Mouse (Mus musculus) forebrain, embryonic 15.5 days (tissue): ENCODE results near the gene Rab24. TPM values are rescaled to one million over a fixed set of nuclear protein-coding genes. Genes with fewer than 3 reads are reported as not detected.

Experiments used
- ATAC-seq: fragments of 200-750 bp; cut with Nextera tagmentation; replicated peaks from 2 replicates; pipeline ENCODE4 v1.8.0; 2017; ENCODE audit warnings: mild to moderate bottlenecking, moderate TSS enrichment, moderate library complexity
- H3K27ac ChIP-seq: fragments of 300-500 bp; sonication (generic); replicated peaks from 2 replicates; pipeline ENCODE4 v1.5.1; 2015; ENCODE audit warnings: mild to moderate bottlenecking, inconsistent platforms
- H3K27me3 ChIP-seq: fragments of 300-500 bp; sonication (generic); 2 replicates; pipeline ENCODE4 v1.6.1; 2015; ENCODE audit warnings: inconsistent platforms
- H3K36me3 ChIP-seq: fragments of 300-500 bp; sonication (generic); 2 replicates; pipeline ENCODE4 v1.6.1; 2015; ENCODE audit warnings: mild to moderate bottlenecking, inconsistent platforms
- H3K4me1 ChIP-seq: fragments of 300-500 bp; sonication (generic); 2 replicates; pipeline ENCODE4 v1.6.1; 2015; ENCODE audit warnings: inconsistent platforms
- H3K4me2 ChIP-seq: fragments of 300-500 bp; sonication (generic); replicated peaks from 2 replicates; pipeline ENCODE4 v1.6.1; 2015; ENCODE audit warnings: mild to moderate bottlenecking, inconsistent platforms
- H3K4me3 ChIP-seq: fragments of 300-500 bp; sonication (generic); 2 replicates; pipeline ENCODE4 v1.5.1; 2015; ENCODE audit warnings: mild to moderate bottlenecking, inconsistent platforms
- H3K9ac ChIP-seq: fragments of 300-500 bp; sonication (generic); replicated peaks from 2 replicates; pipeline ENCODE4 v1.6.1; 2015; ENCODE audit warnings: mild to moderate bottlenecking, inconsistent platforms
- H3K9me3 ChIP-seq: fragments of 300-500 bp; sonication (generic); 2 replicates; pipeline ENCODE4 v1.6.1; 2016; ENCODE audit warnings: inconsistent platforms
- WGBS: fragments of 180-500 bp; shearing (Covaris S2); methylation state at CpG from one replicate; pipeline ENCODE4 v1.1.7; 2015; ENCODE audit warnings: mixed read lengths; 5-methylcytosine and 5-hydroxymethylcytosine counted together
- polyA plus RNA-seq: library from polyadenylated mRNA; unstranded; fragments of >200 nt; fragmentation: Nextera tagmentation; extraction: Ambion mirVana; gene quantifications from 2 replicates; pipeline ENCODE4 v1.2.1, GENCODE M21; 2015

The Rab24 gene
- polyA plus RNA-seq, 1 experiment from 2014 or later, result 118 TPM

DNA sequence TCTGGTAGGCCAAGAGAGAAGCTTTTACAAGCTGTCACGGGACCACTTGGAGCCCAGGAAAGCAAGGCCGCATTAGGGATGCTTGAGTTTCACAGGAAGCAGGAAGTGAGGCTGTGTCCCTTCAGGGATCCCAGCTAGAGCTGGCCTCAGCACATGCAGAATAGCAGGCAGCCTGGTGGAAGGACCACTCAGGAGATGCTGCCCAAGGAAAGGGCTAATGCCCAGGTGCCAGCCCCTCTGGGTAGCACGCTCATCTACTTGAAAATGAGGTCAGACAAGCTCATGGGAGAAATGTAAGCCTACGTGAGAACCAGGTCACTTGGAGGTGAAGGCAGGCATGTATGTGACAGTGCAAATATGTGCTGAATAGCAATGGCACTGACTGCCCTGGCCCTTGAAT lies 5.4 kb upstream of the Rab24 start:
- ATAC-seq, result peak; percentile 15; the same call in 1 of the 2 replicates
- H3K4me2 ChIP-seq, result peak overlapping the region; percentile 8; the same call in 1 of the 2 replicates

DNA sequence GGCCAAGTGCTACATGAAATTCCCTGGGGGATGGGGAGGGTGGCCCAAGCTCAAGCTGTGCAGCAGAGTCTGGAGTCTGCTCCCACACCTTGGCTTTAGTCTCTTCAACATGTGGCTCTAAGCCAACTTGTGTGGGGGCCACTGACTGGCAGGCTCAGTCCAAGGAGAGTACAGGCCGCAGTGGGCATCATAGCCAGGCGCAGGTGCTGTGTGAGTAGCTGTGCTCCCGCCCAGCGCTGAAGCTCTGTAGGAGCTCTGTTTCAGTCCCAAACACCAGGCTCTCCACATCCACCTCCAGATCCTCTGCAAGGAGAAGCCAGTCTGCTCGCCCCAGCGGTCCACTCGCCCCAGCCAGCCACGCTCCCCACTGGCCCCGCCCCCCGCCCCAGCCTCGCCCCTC lies 3.9 kb upstream of the Rab24 start:
- Histone ChIP-seq H3K27ac (no peak overlapping the region), H3K27me3 (no peaks in the 10 kb centered on the region), H3K4me1 (peaks cover 57% of the 10 kb centered on the region), H3K36me3 (peaks cover 23% of the 10 kb centered on the region), H3K4me3 (no peak overlapping the region), H3K4me2 (no peak overlapping the region), H3K9me3 (no peaks in the 10 kb centered on the region), H3K9ac (no peak overlapping the region)
- WGBS, result 88% methylated on average over 11 of the region's 11 CpGs
- ATAC-seq, result no peak

More for the DNA sequence above, 5.4 kb upstream of the Rab24 start:
- no peaks in the 10 kb centered on the region for H3K27me3 ChIP-seq
- H3K9me3 ChIP-seq, result no peaks in the 10 kb centered on the region
- H3K36me3 ChIP-seq, result peaks cover 23% of the 10 kb centered on the region
- H3K9ac ChIP-seq, result no peak overlapping the region
- WGBS, result 70% methylated on average over 4 of the region's 4 CpGs
- H3K4me3 ChIP-seq, result no peak overlapping the region
- peak overlapping the region; percentile 65 for H3K27ac ChIP-seq
- peaks cover 54% of the 10 kb centered on the region for H3K4me1 ChIP-seq

DNA sequence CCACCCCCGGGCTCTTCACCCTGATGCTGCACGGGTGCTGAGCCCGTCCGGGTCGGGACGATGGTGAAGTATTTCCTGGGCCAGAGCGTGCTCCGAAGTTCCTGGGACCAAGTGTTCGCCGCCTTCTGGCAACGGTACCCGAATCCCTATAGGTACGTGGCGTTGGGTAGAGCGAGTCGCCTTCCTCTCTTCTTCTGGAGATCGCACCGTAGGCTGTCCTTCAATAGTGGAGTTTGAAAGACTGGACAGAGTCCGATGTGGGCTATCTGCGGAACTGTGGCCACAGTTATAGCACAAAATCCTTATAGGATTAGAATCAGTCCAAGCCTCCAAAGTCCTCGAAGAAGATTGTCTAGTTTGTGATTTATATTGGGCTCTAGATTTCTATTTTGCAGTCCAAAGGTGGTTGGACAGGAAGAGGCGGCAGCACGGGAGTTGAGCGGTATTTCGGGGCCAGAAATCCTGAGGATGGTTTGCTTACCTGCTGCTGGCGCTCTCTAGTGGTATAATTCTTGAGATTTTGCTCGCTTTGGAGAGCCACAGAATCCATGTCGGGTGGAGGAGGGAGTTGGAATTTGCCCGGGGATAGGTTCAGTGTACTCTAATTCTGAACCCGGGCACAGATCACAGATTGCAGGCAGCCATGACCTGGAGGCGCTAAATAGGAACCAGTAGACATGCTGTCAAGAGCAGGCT lies 532 bp upstream of the Rab24 start:
- Histone ChIP-seq H3K27me3 (no peaks in the 10 kb centered on the region), H3K4me3 (peak overlapping the region; percentile 73), H3K27ac (peak overlapping the region; percentile 71), H3K36me3 (peaks cover 44% of the 10 kb centered on the region), H3K9ac (peak overlapping the region; percentile 86), H3K4me1 (peaks cover 35% of the 10 kb centered on the region), H3K9me3 (no peaks in the 10 kb centered on the region), H3K4me2 (peak overlapping the region; percentile 96)
- no peak for ATAC-seq
- WGBS, result 2% methylated on average over 31 of the region's 31 CpGs

DNA sequence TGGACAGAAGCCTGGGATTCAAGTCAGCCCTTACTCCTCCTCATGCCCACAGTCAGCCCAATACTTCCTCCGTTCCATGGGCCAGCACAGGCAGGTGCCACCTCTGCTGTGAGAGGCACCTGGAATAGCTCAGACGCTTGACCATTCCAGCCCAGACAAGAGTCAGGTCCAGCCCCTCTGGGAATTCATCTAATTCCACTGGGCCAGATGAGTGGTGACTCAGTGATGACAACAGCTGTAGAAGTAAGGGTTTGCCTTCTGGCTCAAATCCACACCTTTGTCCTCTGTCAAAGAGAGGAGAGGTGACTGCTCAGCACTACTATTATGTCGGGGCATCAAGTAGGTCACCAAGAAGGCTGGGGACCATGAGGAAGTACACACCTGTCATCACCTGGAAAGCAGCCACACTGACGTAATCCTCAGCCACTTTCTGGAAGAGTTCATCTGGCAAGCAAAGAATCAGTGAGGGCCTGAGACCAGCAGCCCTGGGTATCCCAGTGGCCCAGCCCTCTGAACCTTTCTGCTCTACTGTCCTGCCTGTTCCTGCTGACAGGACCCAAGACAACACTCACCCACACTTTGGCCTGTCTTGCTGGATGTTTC lies 1.7 kb downstream of the Rab24 start, which contains the start of gene Prelid1:
Gene Prelid1, plus strand, starts transcription at position 570 of the 603 bp plus-strand sequence.
- H3K9ac ChIP-seq, result peak within 1 kb of the TSS; percentile 86
- H3K4me2 ChIP-seq, result peak within 1 kb of the TSS; percentile 96
- ATAC-seq, result no peak
- WGBS, result 87% methylated on average over 4 of the region's 4 CpGs
- peaks cover 30% of the 10 kb centered on the region for H3K4me1 ChIP-seq
- H3K36me3 ChIP-seq, result peaks cover 51% of the 10 kb centered on the region
- H3K4me3 ChIP-seq, result peak within 1 kb of the TSS; percentile 73
- H3K27ac ChIP-seq, result peak within 1 kb of the TSS; percentile 71; the same call in 1 of the 2 replicates
- H3K9me3 ChIP-seq, result no peaks in the 10 kb centered on the region
- no peaks in the 10 kb centered on the region for H3K27me3 ChIP-seq

DNA sequence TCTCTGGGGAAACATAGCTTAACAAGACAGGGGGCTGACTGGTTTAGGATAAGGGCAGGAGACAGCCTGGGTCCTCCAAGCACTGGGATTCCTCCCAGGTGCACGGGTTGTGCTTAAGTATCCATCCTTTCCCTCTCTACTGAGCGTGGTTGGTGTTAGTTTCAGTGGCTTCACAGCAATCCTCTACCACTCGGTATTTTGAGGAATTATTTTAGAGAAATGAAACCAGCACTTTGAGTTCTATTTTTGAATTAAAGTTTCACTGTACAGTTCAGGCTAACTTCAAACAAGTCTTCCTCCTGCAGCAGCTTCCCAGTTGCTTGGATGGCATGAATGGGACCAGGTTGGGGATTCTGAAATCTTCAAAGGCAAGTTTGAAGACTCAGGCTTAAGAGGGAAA lies 3.4 kb downstream of the Rab24 start:
- ATAC-seq, result no peak
- peaks cover 56% of the 10 kb centered on the region for H3K36me3 ChIP-seq

DNA sequence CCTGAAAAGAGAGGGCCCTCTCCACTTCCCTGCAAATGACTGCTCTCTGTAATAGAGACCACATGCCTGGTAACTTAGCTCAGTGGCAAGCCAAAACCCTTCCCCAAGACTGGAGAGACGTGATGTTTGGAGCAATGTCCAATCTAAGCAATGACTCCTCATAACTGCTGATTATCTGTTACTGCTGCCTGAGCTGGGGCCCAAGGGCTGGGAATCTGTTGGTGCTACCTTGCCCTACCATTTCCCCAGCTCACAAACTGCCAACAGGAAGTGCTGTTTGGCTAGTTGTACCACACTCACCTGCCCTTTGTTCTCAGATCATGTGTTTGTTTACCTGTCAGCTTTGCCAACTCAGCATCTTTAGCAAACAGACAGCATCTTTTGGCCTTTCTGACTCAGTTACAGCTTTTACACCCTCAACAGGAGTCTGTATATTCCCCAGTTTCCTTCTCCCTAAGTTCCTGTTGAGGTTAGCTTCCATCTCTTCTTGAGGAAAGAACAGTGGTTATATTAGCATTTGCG lies 6.8 kb downstream of the Rab24 start:
- 89% methylated on average over 2 of the region's 2 CpGs for WGBS
- no peak for ATAC-seq
- no peak overlapping the region for H3K27ac ChIP-seq
- no peaks in the 10 kb centered on the region for H3K9me3 ChIP-seq
- no peaks in the 10 kb centered on the region; the same call in 1 of the 2 replicates for H3K4me1 ChIP-seq
- no peak overlapping the region for H3K9ac ChIP-seq
- H3K4me2 ChIP-seq, result no peak overlapping the region
- H3K36me3 ChIP-seq, result peaks cover 83% of the 10 kb centered on the region
- H3K27me3 ChIP-seq, result no peaks in the 10 kb centered on the region
- H3K4me3 ChIP-seq, result no peak overlapping the region

More for the DNA sequence above, 3.4 kb downstream of the Rab24 start:
- peaks cover 23% of the 10 kb centered on the region for H3K4me1 ChIP-seq
- no peaks in the 10 kb centered on the region for H3K9me3 ChIP-seq
- H3K4me3 ChIP-seq, result no peak overlapping the region
- H3K9ac ChIP-seq, result no peak overlapping the region
- no peak overlapping the region for H3K27ac ChIP-seq
- no peak overlapping the region for H3K4me2 ChIP-seq
- no peaks in the 10 kb centered on the region for H3K27me3 ChIP-seq
- 92% methylated on average over 3 of the region's 3 CpGs for WGBS

DNA sequence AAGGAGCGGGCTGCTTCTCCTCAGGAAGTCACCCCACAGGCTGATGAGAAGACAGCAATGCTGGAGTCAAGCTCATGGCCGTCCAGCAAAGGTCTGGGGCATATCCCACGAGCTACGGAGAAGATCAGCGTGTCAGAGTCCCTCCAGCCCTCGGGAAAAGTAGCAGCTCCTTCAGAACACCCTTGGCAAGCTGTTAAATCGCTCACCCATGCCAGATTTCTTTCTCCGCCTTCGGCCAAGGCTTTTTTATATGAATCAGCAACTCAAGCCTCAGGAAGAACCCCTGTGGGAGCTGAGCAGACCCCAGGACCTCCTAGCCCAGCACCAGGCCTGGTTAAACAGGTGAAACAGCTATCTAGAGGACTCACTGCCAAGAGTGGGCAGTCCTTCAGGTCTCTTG lies 8.7 kb downstream of the Rab24 start:
- Histone ChIP-seq H3K4me2 (no peak overlapping the region), H3K4me1 (no peaks in the 10 kb centered on the region), H3K9me3 (no peaks in the 10 kb centered on the region), H3K36me3 (peaks cover 82% of the 10 kb centered on the region), H3K4me3 (no peak overlapping the region), H3K27ac (no peak overlapping the region), H3K27me3 (no peaks in the 10 kb centered on the region), H3K9ac (no peak overlapping the region)
- 91% methylated on average over 9 of the region's 9 CpGs for WGBS
- no peak for ATAC-seq

DNA sequence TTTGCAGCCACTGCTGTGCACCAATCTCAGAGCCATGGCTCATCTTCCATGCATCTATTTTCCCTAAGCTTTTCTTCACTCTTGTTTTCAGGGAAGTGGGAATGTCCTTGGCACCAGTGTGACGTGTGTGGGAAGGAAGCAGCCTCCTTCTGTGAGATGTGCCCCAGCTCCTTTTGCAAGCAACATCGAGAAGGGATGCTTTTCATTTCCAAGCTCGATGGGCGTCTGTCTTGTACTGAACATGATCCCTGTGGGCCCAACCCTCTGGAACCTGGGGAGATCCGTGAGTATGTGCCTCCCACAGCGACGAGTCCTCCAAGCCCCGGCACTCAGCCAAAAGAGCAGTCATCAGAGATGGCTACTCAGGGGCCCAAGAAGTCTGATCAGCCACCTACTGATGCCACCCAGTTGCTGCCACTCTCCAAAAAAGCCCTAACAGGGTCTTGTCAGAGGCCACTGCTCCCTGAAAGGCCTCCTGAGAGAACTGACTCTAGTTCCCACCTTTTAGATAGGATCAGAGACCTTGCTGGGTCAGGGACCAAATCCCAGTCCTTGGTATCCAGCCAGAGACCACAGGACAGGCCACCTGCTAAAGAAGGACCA lies 9.6 kb downstream of the Rab24 start:
- H3K9me3 ChIP-seq, result no peaks in the 10 kb centered on the region
- no peak overlapping the region for H3K4me3 ChIP-seq
- H3K4me1 ChIP-seq, result no peaks in the 10 kb centered on the region
- ATAC-seq, result no peak
- no peak overlapping the region for H3K4me2 ChIP-seq
- H3K27me3 ChIP-seq, result no peaks in the 10 kb centered on the region
- WGBS, result 91% methylated on average over 8 of the region's 8 CpGs
- H3K27ac ChIP-seq, result no peak overlapping the region
- no peak overlapping the region for H3K9ac ChIP-seq
- peaks cover 86% of the 10 kb centered on the region for H3K36me3 ChIP-seq

DNA sequence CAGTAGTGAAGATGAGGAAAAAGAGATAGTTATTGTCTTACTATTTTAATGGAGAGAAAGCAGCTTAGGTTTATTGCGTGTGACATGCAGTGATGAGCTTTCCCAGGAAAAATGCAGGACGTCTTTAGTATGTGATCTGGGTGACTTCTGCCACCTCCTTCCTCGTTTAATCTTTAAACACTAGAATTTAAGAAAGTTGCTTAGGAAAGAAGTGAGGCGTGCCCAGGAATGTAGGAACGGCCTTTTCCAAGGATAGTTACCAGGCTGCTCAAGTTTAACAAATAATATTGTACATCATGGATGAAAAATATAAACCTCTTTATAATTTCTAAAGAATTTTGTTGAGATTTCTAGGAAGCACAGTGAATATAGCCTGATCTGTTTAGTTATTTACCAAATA lies 20.8 kb downstream of the Rab24 start:
- Histone ChIP-seq H3K27me3 (no peaks in the 10 kb centered on the region), H3K4me1 (no peaks in the 10 kb centered on the region), H3K4me3 (no peak overlapping the region), H3K9ac (no peak overlapping the region), H3K9me3 (no peaks in the 10 kb centered on the region), H3K36me3 (peaks cover 90% of the 10 kb centered on the region), H3K4me2 (no peak overlapping the region), H3K27ac (no peak overlapping the region)
- WGBS, result 92% methylated on average over 5 of the region's 5 CpGs
- ATAC-seq, result no peak

DNA sequence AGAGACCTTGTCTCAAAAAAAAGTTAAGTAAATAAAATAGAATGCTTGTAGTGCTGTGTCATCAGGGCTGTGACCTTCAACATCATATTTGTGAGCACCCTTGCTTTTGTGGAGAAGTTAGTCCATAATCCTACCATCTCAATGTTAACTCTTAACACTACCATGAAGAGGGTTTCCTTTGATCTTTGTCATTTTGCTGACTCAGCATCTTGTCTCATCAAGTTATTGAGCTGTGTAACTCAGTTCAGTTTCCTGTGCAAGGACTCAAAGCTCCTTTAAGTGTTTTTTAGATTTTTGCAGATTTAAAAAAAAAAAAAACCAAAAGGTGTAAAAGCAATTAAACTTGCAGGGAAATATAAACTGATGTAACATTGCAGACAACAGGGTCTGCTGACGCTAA lies 25.0 kb downstream of the Rab24 start:
- Histone ChIP-seq H3K27me3 (no peaks in the 10 kb centered on the region), H3K9ac (no peak overlapping the region), H3K9me3 (no peaks in the 10 kb centered on the region), H3K4me1 (no peaks in the 10 kb centered on the region), H3K36me3 (peaks cover 86% of the 10 kb centered on the region), H3K27ac (no peak overlapping the region), H3K4me3 (no peak overlapping the region), H3K4me2 (no peak overlapping the region)
- 94% methylated on average over 1 of the region's 1 CpGs for WGBS
- no peak for ATAC-seq

DNA sequence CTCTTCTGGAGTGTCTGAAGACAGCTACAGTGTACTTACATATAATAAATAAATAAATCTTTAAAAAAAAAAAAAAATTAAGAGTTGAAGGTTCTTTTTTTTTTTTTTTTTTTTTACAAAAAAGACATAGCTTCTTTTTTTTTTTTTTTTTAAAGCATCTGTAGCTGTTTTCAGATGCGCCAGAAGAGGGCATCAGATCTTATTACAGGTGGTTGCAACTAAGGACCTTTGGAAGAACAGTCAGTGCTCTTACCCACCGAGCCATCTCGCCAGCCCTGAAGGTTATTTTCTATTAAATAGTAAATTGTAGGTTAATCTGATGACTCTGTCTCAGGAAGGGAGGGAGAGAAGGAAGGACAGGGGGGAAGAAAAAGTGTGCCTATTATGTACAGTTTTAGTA lies 32.9 kb downstream of the Rab24 start:
- ATAC-seq, result no peak
- Histone ChIP-seq H3K27ac (no peak overlapping the region), H3K9ac (no peak overlapping the region), H3K9me3 (no peaks in the 10 kb centered on the region), H3K4me1 (no peaks in the 10 kb centered on the region), H3K4me3 (no peak overlapping the region), H3K4me2 (no peak overlapping the region), H3K36me3 (peaks cover 60% of the 10 kb centered on the region), H3K27me3 (no peaks in the 10 kb centered on the region)
- WGBS, result 88% methylated on average over 3 of the region's 3 CpGs

DNA sequence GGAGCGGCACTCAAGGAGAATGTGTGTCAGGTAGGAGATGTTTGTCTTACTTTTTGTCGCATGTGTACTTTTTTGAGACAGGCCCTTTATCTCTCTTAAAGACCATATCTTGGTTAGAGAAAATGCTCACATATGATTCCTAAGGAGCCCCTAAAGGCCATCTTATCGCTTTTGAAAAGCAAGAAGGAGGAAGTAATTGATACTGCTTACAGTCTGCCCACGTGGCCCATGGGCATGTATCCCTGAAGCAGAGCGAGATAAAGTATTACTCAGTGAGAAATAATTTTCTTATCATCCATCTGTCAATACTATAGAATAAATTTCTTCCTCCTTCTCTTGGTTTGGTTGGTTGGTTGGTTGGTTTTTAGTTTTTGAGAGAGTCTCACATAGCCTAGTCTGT lies 44.1 kb downstream of the Rab24 start:
- ATAC-seq, result no peak
- no peak overlapping the region for H3K9ac ChIP-seq
- no peaks in the 10 kb centered on the region for H3K27me3 ChIP-seq
- H3K4me3 ChIP-seq, result no peak overlapping the region
- WGBS, result 95% methylated on average over 5 of the region's 5 CpGs
- H3K4me1 ChIP-seq, result no peaks in the 10 kb centered on the region
- no peak overlapping the region for H3K27ac ChIP-seq
- peaks cover 55% of the 10 kb centered on the region for H3K36me3 ChIP-seq
- H3K4me2 ChIP-seq, result no peak overlapping the region
- no peaks in the 10 kb centered on the region for H3K9me3 ChIP-seq
